Mouse (Mus musculus) C2C12 (cell line): ENCODE results near the gene Zbtb16.

Source experiments
- CEBPB ChIP-seq: IDR thresholded peaks from one replicate; pipeline ENCODE4 v1.6.1; 2011; ENCODE audit warnings: low read depth, mild to moderate bottlenecking, control low read depth, moderate library complexity
- CTCF ChIP-seq: IDR thresholded peaks from one replicate; pipeline ENCODE4 v1.5.1; 2011; ENCODE audit not compliant: control insufficient read depth, insufficient read depth, insufficient read length
- FOSL1 ChIP-seq: IDR thresholded peaks from one replicate; pipeline ENCODE4 v1.8.0; 2011; ENCODE audit warnings: mild to moderate bottlenecking, low read length; ENCODE audit not compliant: poor library complexity, insufficient read depth, severe bottlenecking
- MAX ChIP-seq: IDR thresholded peaks from one replicate; pipeline ENCODE4 v1.6.1; 2011; ENCODE audit warnings: mild to moderate bottlenecking, control low read depth
- MYOD1 ChIP-seq: IDR thresholded peaks from one replicate; pipeline ENCODE4 v1.6.1; 2011; ENCODE audit warnings: low read depth; ENCODE audit not compliant: control insufficient read depth, insufficient read length
- MYOG ChIP-seq: IDR thresholded peaks from one replicate; pipeline ENCODE4 v1.6.1; 2011; ENCODE audit not compliant: control insufficient read depth, insufficient read length; ENCODE audit errors: extremely low read depth
- USF1 ChIP-seq: IDR thresholded peaks from one replicate; pipeline ENCODE4 v1.6.1; 2011; ENCODE audit warnings: low read depth, mild to moderate bottlenecking, control low read depth, moderate library complexity

DNA sequence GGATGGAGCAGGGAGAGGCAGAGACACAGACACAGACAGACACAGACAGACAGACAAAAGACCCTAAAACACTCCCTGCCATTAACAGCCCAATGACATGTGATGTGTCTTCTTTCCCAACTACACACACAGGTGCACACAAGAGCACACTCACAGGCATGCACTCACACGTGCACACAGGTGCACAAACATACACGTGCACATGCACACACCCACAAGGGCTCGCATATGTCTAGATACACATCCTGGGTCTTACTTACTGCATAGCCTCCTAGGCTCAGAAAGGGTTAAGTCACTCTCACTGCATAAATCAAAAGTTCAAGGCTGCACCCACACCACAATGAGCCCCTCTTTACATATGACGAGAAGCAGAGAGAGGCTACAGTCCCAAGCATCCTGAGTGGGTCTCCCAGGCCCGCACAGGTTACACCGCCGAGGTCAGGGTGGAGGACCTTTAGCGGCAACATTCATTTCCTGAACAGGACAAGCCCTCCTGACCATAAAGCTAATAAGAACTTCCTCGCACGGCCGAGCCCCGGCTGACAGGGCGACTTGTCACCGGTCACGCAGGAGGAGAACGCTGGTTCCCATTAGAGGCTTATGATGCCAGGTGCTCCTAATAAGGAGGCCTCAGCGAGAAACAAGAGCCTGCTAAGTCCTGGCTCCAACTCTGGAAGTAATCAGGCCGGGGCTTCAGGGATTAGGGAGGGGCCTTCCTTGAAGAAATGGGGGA is 13.3 kb downstream of the Zbtb16 start:
- TF ChIP-seq USF1 (no peak), CTCF (no peak), MAX (no peak), MYOG (no peak), CEBPB (no peak), MYOD1 (no peak), FOSL1 (no peak)
